Mouse (Mus musculus) bone marrow macrophage, adult 2 months (primary cell): ENCODE measurements around the gene Pde4d.

Experiments used
- CTCF ChIP-seq: IDR thresholded peaks from 2 replicates; pipeline ENCODE4 v1.5.1; 2012; ENCODE audit warnings: low read depth, mild to moderate bottlenecking, low read length, moderate library complexity
- POLR2A ChIP-seq: IDR thresholded peaks from 2 replicates; pipeline ENCODE4 v1.6.1; 2012; ENCODE audit warnings: mild to moderate bottlenecking, low read depth, low read length, borderline replicate concordance

DNA sequence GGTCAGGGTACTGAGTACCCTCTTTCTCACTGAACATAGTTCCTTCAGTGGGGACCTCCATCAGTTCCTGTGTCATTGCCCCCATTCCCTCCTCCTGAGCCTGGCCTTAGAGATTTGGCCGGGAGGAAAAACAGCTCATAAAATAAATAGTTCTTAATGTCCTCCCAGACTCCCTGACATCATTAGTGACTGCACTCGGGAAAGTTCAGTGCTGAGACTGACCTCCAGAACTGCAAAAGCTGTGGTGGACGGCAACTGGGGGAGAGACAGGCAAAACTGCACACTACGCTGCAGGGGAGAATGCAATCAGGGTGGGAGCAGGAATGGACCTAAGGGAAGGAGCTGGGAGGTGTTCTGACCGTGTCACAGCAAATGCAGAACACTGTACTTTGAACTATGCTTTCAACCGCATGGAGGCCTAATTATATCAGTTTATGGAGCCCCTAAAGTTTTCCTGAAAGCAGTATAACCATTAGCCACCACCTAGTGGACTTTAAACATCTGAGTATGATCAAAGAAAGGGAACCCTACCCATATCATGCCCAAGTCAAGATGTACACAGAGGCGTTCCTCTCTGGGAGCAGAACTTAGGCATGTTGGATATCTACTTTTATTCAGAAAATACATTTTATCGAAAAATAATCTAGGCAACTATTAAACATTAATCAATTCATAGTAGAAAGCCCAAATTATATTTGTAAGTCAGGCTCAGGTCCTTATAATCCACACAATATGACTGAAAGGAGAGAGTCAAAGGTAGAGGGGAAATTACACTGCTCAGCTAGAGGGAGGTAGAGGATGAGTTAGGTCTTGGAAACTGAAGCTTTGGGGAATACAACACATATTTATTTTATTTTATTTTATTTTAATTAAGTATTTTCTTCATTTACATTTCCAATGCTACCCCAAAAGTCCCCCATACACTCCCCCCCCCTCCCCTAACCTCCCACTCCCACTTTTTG, 618.8 kb downstream of the Pde4d start:
- TF ChIP-seq POLR2A, result no peak
- TF ChIP-seq CTCF, result no peak
